Mouse (Mus musculus) Patski (cell line): Measurements from ENCODE around the gene Abcg5. TPM values are rescaled to one million over a fixed set of nuclear protein-coding genes. Genes with fewer than 3 reads are reported as not detected.
A peak's percentile ranks its signal among the peaks of the same experiment; 100 is the strongest.

Experiments used
- ATAC-seq: fragments of 100-300 bp; one replicate; pipeline ENCODE4 v1.8.0; 2021
- CTCF ChIA-PET: fragments of 350-600 bp; sonication (Branson Sonifier 250); formaldehyde crosslinking; loops from one replicate; lab custom pipeline; 2022; ENCODE audit warnings: inconsistent platforms; lab: Charles Lee
- POLR2A ChIA-PET: fragments of 350-600 bp; sonication (Branson Sonifier 250); formaldehyde crosslinking; loops from one replicate; lab custom pipeline; 2022; ENCODE audit warnings: antibody characterized with exemption, inconsistent platforms; lab: Charles Lee
- DNase-seq: peaks from one replicate; pipeline ENCODE4 v3.0.0-alpha.2; 2011; ENCODE audit warnings: low read depth, low spot score
- H3K27me3 ChIP-seq: fragments of 371-371 bp; one replicate; pipeline ENCODE4 v1.5.1; 2021
- CTCF ChIP-seq: fragments of 100-300 bp; IDR thresholded peaks from one replicate; pipeline ENCODE4 v1.5.1; 2021
- in situ Hi-C: fragments of 300-500 bp; cut with MboI; formaldehyde crosslinking; loops from 3 replicates; pipeline ENCODE4 v1.11.1; 2018; ENCODE audit warnings: low pct_unique_long_range_greater_than_20kb, mixed read lengths
- polyA plus RNA-seq: library from polyadenylated mRNA; unstranded; gene quantifications from one replicate; pipeline ENCODE4 v1.2.3, GENCODE M21; 2021

Gene Abcg5
- polyA plus RNA-seq, 1 experiment from 2014 or later: not detected

DNA sequence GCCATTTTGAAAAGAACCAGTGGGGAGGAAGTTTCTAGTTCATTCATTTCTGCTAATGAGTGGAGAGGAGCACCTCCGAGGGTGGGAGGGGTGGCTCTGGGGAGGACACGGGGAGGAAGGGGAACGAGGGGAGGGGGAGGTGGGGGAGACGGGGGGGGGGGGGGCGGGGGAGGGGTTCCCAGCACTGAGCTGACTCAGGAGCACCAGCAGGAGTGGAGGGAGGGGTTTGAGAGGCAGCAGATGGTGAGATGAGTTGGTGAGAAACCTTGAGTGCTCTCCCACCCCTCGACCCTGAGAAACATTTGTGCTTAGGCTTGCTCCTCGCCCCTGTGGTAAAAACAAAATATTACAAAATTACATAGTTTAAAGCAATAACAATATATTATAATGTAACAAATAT, 36.9 kb downstream of the Abcg5 start:
- DNase-seq (no peak), ATAC-seq (no peak)
- ChIA-PET CTCF (no interaction called here), POLR2A (interaction anchor here (0.8 kb wide), 1 partner anchor 15 kb away, joined by 3 read pairs; no protein-coding TSS in a partner anchor)
- no peaks in the 10 kb centered on the region for H3K27me3 ChIP-seq
- TF ChIP-seq CTCF: no peak
- in situ Hi-C loops: no loop called here

DNA sequence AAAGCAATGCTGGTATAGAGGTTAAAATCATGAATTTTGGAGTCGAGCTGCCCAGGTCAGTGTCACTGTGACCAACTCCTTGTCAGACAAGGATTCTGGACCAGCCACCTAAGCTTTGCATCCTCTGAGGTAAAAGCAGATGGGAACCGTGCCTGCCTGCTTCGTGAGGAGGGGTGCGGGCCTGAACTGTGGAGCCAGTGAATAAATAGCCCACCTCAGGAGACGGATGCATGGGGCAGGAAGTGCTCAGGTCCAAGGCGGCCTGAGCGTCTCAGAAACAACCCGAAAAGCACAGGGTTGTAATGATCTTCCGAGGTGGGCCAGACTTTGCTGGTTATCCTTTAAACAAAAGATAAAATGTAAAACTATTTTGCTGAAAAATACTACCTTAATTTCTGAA, 37.7 kb downstream of the Abcg5 start:
- H3K27me3 ChIP-seq: no peaks in the 10 kb centered on the region
- POLR2A ChIA-PET: interaction anchor here (0.8 kb wide), 1 partner anchor 16 kb away, joined by 3 read pairs; no protein-coding TSS in a partner anchor
- no peak for TF ChIP-seq CTCF
- DNase-seq: no peak
- CTCF ChIA-PET: no interaction called here
- in situ Hi-C loops: no loop called here
- ATAC-seq: no peak

DNA sequence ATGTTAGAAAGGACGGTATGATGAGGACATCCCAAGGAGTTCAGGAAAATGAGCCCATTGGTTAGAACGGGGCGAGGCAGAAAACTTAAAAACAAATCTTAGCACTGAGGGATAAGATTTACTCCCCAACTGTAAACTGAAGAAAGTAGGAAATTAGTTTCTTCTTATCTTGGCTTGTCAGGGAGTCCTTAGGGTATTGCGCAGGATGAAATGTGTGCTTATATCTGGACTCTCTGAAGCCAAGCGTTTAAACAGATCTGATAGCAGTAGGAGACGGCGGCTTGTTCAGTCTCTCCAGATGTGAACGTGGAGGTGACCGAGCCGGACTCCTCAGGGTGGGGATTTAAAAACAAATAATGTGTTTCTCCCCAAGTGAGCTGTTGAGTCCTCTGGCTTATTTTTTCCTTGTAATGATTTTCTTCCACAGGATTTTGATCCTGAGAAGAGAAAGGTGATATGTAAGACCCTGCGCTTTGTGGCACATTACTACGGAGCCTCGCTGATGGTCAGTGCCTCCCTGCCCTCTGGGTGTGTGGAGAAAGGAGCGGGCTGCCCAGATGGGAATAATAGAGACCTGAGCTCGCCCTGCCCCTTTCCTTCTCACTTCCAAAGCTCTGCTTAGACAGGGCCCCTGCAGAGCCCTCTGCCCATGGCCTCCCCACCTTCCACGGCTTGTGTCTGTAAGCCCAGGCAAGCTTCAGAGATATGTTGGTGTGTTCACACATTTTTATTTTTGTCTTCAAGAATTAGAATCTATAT, 38.3 kb downstream of the Abcg5 start:
- CTCF ChIA-PET: no interaction called here
- TF ChIP-seq CTCF: no peak
- POLR2A ChIA-PET: no interaction called here
- no peaks in the 10 kb centered on the region for H3K27me3 ChIP-seq
- ATAC-seq (no peak), DNase-seq (no peak)
- in situ Hi-C loops: no loop called here

DNA sequence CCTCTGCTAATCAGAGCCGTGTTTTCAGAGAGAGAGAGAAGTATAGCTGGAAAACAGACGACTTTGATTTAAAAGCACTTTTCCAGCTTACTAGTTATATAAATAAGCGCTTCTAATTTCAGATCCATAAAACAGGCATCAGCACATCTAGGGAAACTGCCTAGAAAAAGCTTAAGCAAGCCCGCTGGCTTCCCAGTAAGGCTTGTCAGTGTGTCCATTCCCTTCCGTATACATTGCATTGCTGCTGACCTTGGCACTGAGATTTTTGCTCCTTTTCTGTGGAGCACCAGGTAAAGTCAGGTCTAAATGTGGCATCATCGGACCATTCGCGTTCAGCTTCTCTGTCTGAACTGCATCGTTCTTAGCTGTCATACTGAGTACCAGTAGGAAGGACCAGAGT, 40.5 kb downstream of the Abcg5 start:
- no peak for TF ChIP-seq CTCF
- no peaks in the 10 kb centered on the region for H3K27me3 ChIP-seq
- DNase-seq (no peak), ATAC-seq (no peak)
- ChIA-PET CTCF (interaction anchor here (0.8 to 2.2 kb wide), 8 partner anchors 9 to 131 kb away, joined by 3 to 11 read pairs (median 6); partner anchors contain the start of gene Plekhh2), POLR2A (interaction anchor here (0.6 kb wide), 1 partner anchor 149 kb away, joined by 5 read pairs; no protein-coding TSS in a partner anchor)
- in situ Hi-C loops: no loop called here

DNA sequence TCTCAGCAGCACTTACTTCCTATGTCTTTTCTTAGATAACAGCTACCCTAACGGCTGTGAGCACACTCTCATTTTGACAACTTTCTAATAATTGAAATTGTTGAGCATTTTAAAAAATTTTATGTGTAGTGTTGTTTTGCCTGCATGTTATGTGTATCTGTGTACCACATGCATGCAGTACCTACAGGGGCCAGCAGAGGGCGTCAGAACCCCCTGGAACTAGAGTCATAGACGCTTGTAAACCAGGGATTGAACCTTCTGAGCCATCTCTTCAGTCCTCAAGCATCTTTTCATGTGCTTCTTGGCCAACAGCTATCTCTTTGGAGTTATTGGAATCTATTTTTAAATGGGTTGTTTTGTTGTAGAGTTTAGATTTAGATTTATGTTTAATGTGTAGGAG, 40.9 kb downstream of the Abcg5 start:
- ATAC-seq (no peak), DNase-seq (no peak)
- ChIA-PET POLR2A (no interaction called here), CTCF (interaction anchor here (0.8 to 2.2 kb wide), 10 partner anchors 10 to 130 kb away, joined by 3 to 11 read pairs (median 5); partner anchors contain the start of gene Plekhh2)
- in situ Hi-C loops: no loop called here
- no peaks in the 10 kb centered on the region for H3K27me3 ChIP-seq
- TF ChIP-seq CTCF: peak; percentile 87

- ChIA-PET CTCF (no interaction called here), POLR2A (no interaction called here)
- H3K27me3 ChIP-seq: no peaks in the 10 kb centered on the region
- no peak for ATAC-seq
- in situ Hi-C loops: no loop called here
- no peak for DNase-seq
- TF ChIP-seq CTCF: no peak
Measured at GRCm38 (mm10) chr17:84639796-84640378, 42.9 kb downstream of the Abcg5 start.

DNA sequence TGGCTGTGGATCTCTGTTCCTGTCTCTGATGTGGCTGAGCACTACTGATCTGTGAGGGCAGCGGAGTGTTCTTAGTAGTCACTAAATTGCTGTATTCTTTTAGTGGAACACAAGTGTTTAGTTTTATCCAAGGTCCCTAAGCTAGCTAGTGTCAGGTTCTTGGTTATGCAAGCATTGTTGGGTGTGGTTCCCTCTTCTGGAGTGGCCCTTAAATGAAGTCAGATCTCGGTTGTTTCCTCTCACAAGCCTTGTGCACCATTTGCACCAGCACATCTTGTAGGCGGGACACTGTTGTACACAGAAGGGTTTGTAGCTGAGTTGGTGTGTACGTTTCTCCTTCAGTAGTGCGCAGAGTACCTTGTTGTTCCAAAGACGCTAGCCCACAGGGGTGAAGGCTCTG, 44.8 kb downstream of the Abcg5 start:
- DNase-seq: no peak
- CTCF ChIA-PET: interaction anchor here (0.8 kb wide), 1 partner anchor 9 kb away, joined by 3 read pairs; no protein-coding TSS in a partner anchor
- in situ Hi-C loops: no loop called here

DNA sequence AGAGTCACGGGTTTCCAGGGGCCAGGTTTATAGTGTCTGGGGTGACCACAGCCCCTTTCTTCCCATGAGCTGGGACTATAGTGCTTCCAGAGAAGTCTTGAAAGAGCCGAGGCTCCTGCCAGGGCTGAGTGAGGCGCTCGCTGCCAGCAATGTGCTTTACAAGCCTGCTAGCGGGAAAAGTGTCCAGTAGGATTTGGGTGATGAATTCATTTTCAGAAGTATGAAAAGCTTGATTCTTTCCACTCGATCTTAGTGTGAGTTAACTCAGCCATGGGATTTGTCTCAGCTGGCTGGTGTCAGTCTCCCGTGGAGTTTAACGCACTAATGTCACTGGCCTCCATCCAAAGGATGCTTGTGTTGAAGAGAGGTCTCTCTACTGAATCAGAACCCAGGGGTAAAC, 46.5 kb downstream of the Abcg5 start:
- ChIA-PET CTCF (interaction anchor here (1.6 kb wide), 1 partner anchor 68 kb away, joined by 3 read pairs; no protein-coding TSS in a partner anchor), POLR2A (interaction anchor here (1.0 kb wide), 1 partner anchor 15 kb away, joined by 3 read pairs; no protein-coding TSS in a partner anchor)
- ATAC-seq: peak; percentile 29
- DNase-seq: peak; percentile 81
- in situ Hi-C loops: no loop called here
- H3K27me3 ChIP-seq: no peaks in the 10 kb centered on the region
- TF ChIP-seq CTCF: no peak

More for the DNA sequence above, 44.8 kb downstream of the Abcg5 start:
- no peak for TF ChIP-seq CTCF
- POLR2A ChIA-PET: interaction anchor here (1.2 kb wide), 1 partner anchor 10 kb away, joined by 3 read pairs; no protein-coding TSS in a partner anchor
- no peak for ATAC-seq
- H3K27me3 ChIP-seq: no peaks in the 10 kb centered on the region

DNA sequence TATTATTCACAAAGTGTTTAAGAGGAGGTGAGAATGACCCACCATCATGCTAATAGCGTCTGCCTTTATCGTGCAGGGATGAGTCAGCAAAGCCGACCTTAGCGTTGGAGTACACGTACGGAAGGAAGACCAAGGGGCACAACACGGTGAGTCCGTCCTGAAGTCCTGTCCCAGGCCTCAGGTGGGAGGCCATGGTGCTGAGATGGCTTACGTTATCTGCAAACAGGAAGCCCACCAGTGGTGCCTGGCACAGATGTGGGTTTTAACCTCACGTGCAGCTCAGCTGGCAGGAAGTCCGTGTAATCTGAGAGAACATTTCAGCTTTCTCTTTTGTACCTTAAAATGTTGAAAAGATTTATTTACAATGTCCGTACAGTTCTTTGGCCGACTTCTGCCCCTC, 49.4 kb downstream of the Abcg5 start:
- POLR2A ChIA-PET: no interaction called here
- no peak for ATAC-seq

GRCm38 (mm10) chr17:84631836-84632235, 51.0 kb downstream of the Abcg5 start:
- H3K27me3 ChIP-seq: no peaks in the 10 kb centered on the region
- DNase-seq: no peak
- ATAC-seq: no peak
- ChIA-PET CTCF (no interaction called here), POLR2A (no interaction called here)
- no peak for TF ChIP-seq CTCF
- in situ Hi-C loops: no loop called here

More for the DNA sequence above, 49.4 kb downstream of the Abcg5 start:
- no peaks in the 10 kb centered on the region for H3K27me3 ChIP-seq
- CTCF ChIA-PET: no interaction called here
- no peak for DNase-seq
- in situ Hi-C loops: no loop called here
- no peak for TF ChIP-seq CTCF

DNA sequence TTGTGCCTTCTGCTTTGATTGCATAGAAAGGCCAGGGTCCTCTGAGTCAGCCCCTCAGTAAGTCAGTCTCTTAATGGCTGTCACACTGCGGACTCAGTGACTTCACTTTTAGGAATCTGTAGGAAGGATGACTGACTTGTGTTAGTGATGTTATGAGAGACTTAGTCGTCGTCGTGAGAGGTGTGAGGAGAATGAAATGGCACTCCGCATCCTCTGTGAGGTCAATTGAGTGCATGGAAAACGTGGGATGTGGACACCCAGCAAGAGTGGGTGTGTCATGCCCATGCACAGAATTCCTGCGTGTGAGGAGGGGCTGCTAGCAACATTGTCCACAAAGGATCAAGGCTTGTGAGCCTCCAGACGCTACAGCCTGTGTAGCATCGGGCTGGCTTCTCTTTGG, 54.2 kb downstream of the Abcg5 start:
- POLR2A ChIA-PET: no interaction called here
- ATAC-seq: no peak
- CTCF ChIA-PET: no interaction called here

More for the DNA sequence above, 54.2 kb downstream of the Abcg5 start:
- no peak for TF ChIP-seq CTCF
- in situ Hi-C loops: no loop called here
- H3K27me3 ChIP-seq: no peaks in the 10 kb centered on the region
- no peak for DNase-seq
